Mouse (Mus musculus) stomach, postnatal 0 days (tissue): ENCODE results near the gene Clec16a. TPM values are rescaled to one million over a fixed set of nuclear protein-coding genes. Genes with fewer than 3 reads are reported as not detected.

Experiments
- ATAC-seq: fragments of 200-750 bp; cut with Nextera tagmentation; 2 replicates; pipeline ENCODE4 v1.8.0; 2017; ENCODE audit not compliant: low FRiP score, low TSS enrichment
- DNase-seq: peaks from one replicate; pipeline ENCODE4 v3.0.0-alpha.2; 2016; ENCODE audit warnings: low spot score
- H3K27ac ChIP-seq: fragments of 300-500 bp; sonication (generic); replicated peaks from 2 replicates; pipeline ENCODE4 v1.5.1; 2014; ENCODE audit warnings: mild to moderate bottlenecking, control low read depth
- H3K27me3 ChIP-seq: fragments of 300-500 bp; sonication (generic); 2 replicates; pipeline ENCODE4 v1.6.1; 2014; ENCODE audit warnings: low read length; ENCODE audit not compliant: control insufficient read depth, insufficient read depth
- H3K36me3 ChIP-seq: fragments of 300-500 bp; sonication (generic); 2 replicates; pipeline ENCODE4 v1.6.1; 2014; ENCODE audit warnings: low read length, mixed read lengths; ENCODE audit not compliant: control insufficient read depth, insufficient read depth
- H3K4me1 ChIP-seq: fragments of 300-500 bp; sonication (generic); replicated peaks from 2 replicates; pipeline ENCODE4 v1.6.1; 2014; ENCODE audit warnings: antibody characterized with exemption; ENCODE audit not compliant: control insufficient read depth, insufficient read depth
- H3K4me2 ChIP-seq: fragments of 300-500 bp; sonication (generic); replicated peaks from 2 replicates; pipeline ENCODE4 v1.6.1; 2014; ENCODE audit warnings: low read depth, mild to moderate bottlenecking, control low read depth, moderate library complexity
- H3K4me3 ChIP-seq: fragments of 300-500 bp; sonication (generic); 2 replicates; pipeline ENCODE4 v1.5.1; 2014; ENCODE audit warnings: low read depth, low read length, control low read depth
- H3K9ac ChIP-seq: fragments of 300-500 bp; sonication (generic); 2 replicates; pipeline ENCODE4 v1.6.1; 2014; ENCODE audit warnings: mild to moderate bottlenecking, low read length, control low read depth, mixed read lengths
- H3K9me3 ChIP-seq: fragments of 300-500 bp; sonication (generic); 2 replicates; pipeline ENCODE4 v1.6.1; 2016; ENCODE audit warnings: low read length; ENCODE audit not compliant: control insufficient read depth
- CTCF ChIP-seq: IDR thresholded peaks from 2 replicates; pipeline ENCODE4 v1.5.1; 2016; ENCODE audit warnings: antibody characterized with exemption, low read depth, mild to moderate bottlenecking, moderate library complexity
- EP300 ChIP-seq: optimal IDR thresholded peaks from 2 replicates; pipeline ENCODE3; 2016; ENCODE audit warnings: antibody characterized with exemption
- WGBS: fragments of 180-500 bp; shearing (Covaris S2); extraction: QIAGEN DNeasy Blood & Tissue Kit; methylation state at CpG from one replicate; pipeline ENCODE4 v1.1.7; 2014; 5-methylcytosine and 5-hydroxymethylcytosine counted together
- polyA plus RNA-seq: library from polyadenylated mRNA; unstranded; fragments of >200 nt; fragmentation: Nextera tagmentation; extraction: Ambion mirVana; gene quantifications from 2 replicates; pipeline ENCODE4 v1.2.1, GENCODE M21; 2015

Clec16a gene
- polyA plus RNA-seq, 1 experiment from 2014 or later: 28.1 TPM

DNA sequence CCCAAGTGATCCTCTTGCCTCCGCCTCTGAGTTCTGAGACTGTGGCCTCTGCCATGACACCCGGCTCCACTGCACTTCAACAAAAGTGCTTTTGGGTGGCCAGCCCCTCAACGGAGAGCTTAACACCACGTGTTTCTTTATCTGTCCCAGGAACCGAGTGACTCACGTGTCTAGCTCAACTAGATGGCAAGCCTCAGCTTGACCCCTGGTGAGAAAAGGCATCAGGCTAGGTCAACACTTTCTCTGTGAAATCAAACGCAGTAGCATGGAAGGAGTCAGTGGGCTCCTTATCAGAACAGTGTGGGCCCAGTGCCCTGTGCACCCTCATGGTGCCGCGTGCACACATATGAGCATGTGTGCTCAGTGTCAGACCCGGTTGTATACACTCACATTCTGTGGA is 191.2 kb downstream of the Clec16a start:
- ATAC-seq: no peak
- no peak overlapping the region for H3K4me2 ChIP-seq
- H3K9ac ChIP-seq: no peak overlapping the region
- no peaks in the 10 kb centered on the region for H3K36me3 ChIP-seq
- H3K4me3 ChIP-seq: no peak overlapping the region
- 53% methylated on average over 10 of the region's 10 CpGs for WGBS
- DNase-seq: no peak
- H3K27ac ChIP-seq: no peak overlapping the region
- TF ChIP-seq CTCF (no peak), EP300 (no peak)
- H3K4me1 ChIP-seq: no peaks in the 10 kb centered on the region; the same call in 1 of the 2 replicates
- no peaks in the 10 kb centered on the region for H3K9me3 ChIP-seq
- H3K27me3 ChIP-seq: no peaks in the 10 kb centered on the region

- Histone ChIP-seq H3K36me3 (no peaks in the 10 kb centered on the region), H3K9ac (no peak overlapping the region), H3K4me1 (no peaks in the 10 kb centered on the region; the same call in 1 of the 2 replicates), H3K27ac (no peak overlapping the region), H3K4me3 (no peak overlapping the region), H3K4me2 (no peak overlapping the region), H3K27me3 (no peaks in the 10 kb centered on the region), H3K9me3 (no peaks in the 10 kb centered on the region)
- no peak for TF ChIP-seq EP300
- no peak for TF ChIP-seq CTCF
- no peak for DNase-seq
- WGBS: 58% methylated on average over 2 of the region's 2 CpGs
- ATAC-seq: no peak; the same call in 1 of the 2 replicates
Observed at GRCm38 (mm10) chr16:10737571-10737970, 192.4 kb downstream of the Clec16a start.

DNA sequence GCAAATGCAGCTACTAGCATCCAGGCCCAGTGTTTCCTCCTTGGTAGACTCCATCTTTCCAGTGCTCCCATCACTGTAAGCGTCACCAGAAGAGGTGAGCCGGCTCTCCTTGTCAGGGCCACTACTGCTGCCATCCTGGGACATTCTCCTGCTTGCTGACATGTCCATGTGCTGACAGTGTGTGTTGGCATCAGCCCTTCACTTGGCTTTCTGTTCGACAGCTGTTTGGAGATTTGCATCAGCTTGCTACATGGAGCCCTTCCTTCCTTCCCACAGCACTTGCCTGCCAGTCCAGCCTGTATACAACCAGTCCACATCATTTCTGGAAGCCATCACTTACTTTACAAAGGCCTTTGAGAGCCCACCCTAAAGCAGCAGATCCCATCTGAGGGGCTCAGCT is 193.7 kb downstream of the Clec16a start:
- Histone ChIP-seq H3K27ac (peak overlapping the region; percentile 35; the same call in 1 of the 2 replicates), H3K4me3 (no peak overlapping the region), H3K36me3 (no peaks in the 10 kb centered on the region), H3K9me3 (no peaks in the 10 kb centered on the region), H3K4me2 (no peak overlapping the region), H3K27me3 (no peaks in the 10 kb centered on the region), H3K9ac (no peak overlapping the region), H3K4me1 (no peaks in the 10 kb centered on the region; the same call in 1 of the 2 replicates)
- no peak for ATAC-seq
- no peak for TF ChIP-seq EP300
- TF ChIP-seq CTCF: no peak
- WGBS: 90% methylated on average over 3 of the region's 3 CpGs
- no peak for DNase-seq

- H3K9ac ChIP-seq: no peak overlapping the region
- H3K4me3 ChIP-seq: no peak overlapping the region
- TF ChIP-seq CTCF: no peak
- no peaks in the 10 kb centered on the region for H3K9me3 ChIP-seq
- H3K27ac ChIP-seq: no peak overlapping the region
- no peaks in the 10 kb centered on the region; the same call in 1 of the 2 replicates for H3K4me1 ChIP-seq
- H3K27me3 ChIP-seq: no peaks in the 10 kb centered on the region
- no peaks in the 10 kb centered on the region for H3K36me3 ChIP-seq
- DNase-seq (no peak), ATAC-seq (no peak)
- H3K4me2 ChIP-seq: no peak overlapping the region
- WGBS: 65% methylated on average over 9 of the region's 9 CpGs
Observed at GRCm38 (mm10) chr16:10739854-10740398, 194.8 kb downstream of the Clec16a start.

- no peaks in the 10 kb centered on the region for H3K9me3 ChIP-seq
- DNase-seq (peak; percentile 53), ATAC-seq (peak; percentile 84)
- H3K4me2 ChIP-seq: no peak overlapping the region
- no peak overlapping the region for H3K4me3 ChIP-seq
- no peaks in the 10 kb centered on the region; the same call in 1 of the 2 replicates for H3K4me1 ChIP-seq
- no peaks in the 10 kb centered on the region for H3K36me3 ChIP-seq
- peak overlapping the region; percentile 40 for H3K27ac ChIP-seq
- no peaks in the 10 kb centered on the region for H3K27me3 ChIP-seq
- WGBS: 33% methylated on average over 2 of the region's 2 CpGs
- H3K9ac ChIP-seq: no peak overlapping the region
- TF ChIP-seq EP300 (no peak), CTCF (no peak)
Observed at GRCm38 (mm10) chr16:10741082-10741481, 195.9 kb downstream of the Clec16a start.

GRCm38 (mm10) chr16:10749226-10749625 is 204.1 kb downstream of the Clec16a start:
- H3K4me2 ChIP-seq: no peak overlapping the region
- TF ChIP-seq EP300: no peak
- no peak for TF ChIP-seq CTCF
- H3K9ac ChIP-seq: no peak overlapping the region
- H3K4me3 ChIP-seq: no peak overlapping the region
- no peaks in the 10 kb centered on the region for H3K27me3 ChIP-seq
- H3K4me1 ChIP-seq: peaks cover 4% of the 10 kb centered on the region; the same call in 1 of the 2 replicates
- WGBS: 53% methylated on average over 7 of the region's 7 CpGs
- H3K36me3 ChIP-seq: no peaks in the 10 kb centered on the region
- DNase-seq (no peak), ATAC-seq (no peak)
- H3K27ac ChIP-seq: no peak overlapping the region
- H3K9me3 ChIP-seq: no peaks in the 10 kb centered on the region
